Comparison of ENCODE assay signal across 25 mouse cellular contexts in genomic region chr13:12309446-12309845, GRCm38 (mm10). TPM values are rescaled to one million over a fixed set of nuclear protein-coding genes. Genes with fewer than 3 reads are reported as not detected.
DNase-seq lines count a peak whose midpoint lies in the region; ATAC-seq and TF ChIP-seq lines count a peak whose summit lies in the region.
"Had no signal": no experiment of that assay in that cellular context is flagged by ENCODE, and none has a peak within 500 bp of the region (broad histone marks: within the 10 kb centered on the region; RNA-seq: fewer than 3 reads in every experiment).

No protein-coding gene starts in this region.

- no peak overlapping the region; the same call in 1 of the 2 replicates for H3K9ac ChIP-seq in heart, embryonic 16.5 days (ENCODE audit: low read length)
- H3K9ac ChIP-seq in stomach, postnatal 0 days (ENCODE audit: low read length), result no peak overlapping the region
- H3K9ac ChIP-seq: embryonic facial prominence, embryonic 13.5 days; forebrain, embryonic 15.5 days; hindbrain, embryonic 14.5 days; midbrain, embryonic 12.5 days; neural tube, embryonic 15.5 days had no signal

- WGBS in heart, embryonic 10.5 days, result 84% methylated on average over 3 of the region's 3 CpGs
- 59% methylated on average over 3 of the region's 3 CpGs for WGBS in heart, embryonic 16.5 days
- 65% methylated on average over 3 of the region's 3 CpGs for WGBS in stomach, postnatal 0 days

- no peak overlapping the region for H3K4me3 ChIP-seq in heart, embryonic 10.5 days
- H3K4me3 ChIP-seq in heart, embryonic 16.5 days (ENCODE audit: low read length), result no peak overlapping the region
- H3K4me3 ChIP-seq in stomach, postnatal 0 days (ENCODE audit: low read depth, low read length), result no peak overlapping the region
- H3K4me3 ChIP-seq: embryonic facial prominence, embryonic 13.5 days; forebrain, embryonic 15.5 days; heart, adult 2 months; midbrain, embryonic 12.5 days; neural tube, embryonic 15.5 days had no signal

- no peaks in the 10 kb centered on the region for H3K9me3 ChIP-seq in heart, embryonic 10.5 days
- H3K9me3 ChIP-seq in heart, embryonic 16.5 days (replicated peaks; ENCODE audit: control insufficient read depth, low read length), result no peaks in the 10 kb centered on the region
- H3K9me3 ChIP-seq in stomach, postnatal 0 days (ENCODE audit: control insufficient read depth, low read length), result no peaks in the 10 kb centered on the region
- H3K9me3 ChIP-seq: embryonic facial prominence, embryonic 13.5 days; forebrain, embryonic 15.5 days; midbrain, embryonic 12.5 days; neural tube, embryonic 15.5 days had no signal

- H3K36me3 ChIP-seq in heart, embryonic 10.5 days, result peaks cover 64% of the 10 kb centered on the region
- H3K36me3 ChIP-seq in heart, embryonic 16.5 days (ENCODE audit: control insufficient read depth, insufficient read depth), result peaks cover 31% of the 10 kb centered on the region
- H3K36me3 ChIP-seq in stomach, postnatal 0 days (ENCODE audit: control insufficient read depth, insufficient read depth, low read length), result no peaks in the 10 kb centered on the region
- H3K36me3 ChIP-seq: embryonic facial prominence, embryonic 13.5 days; forebrain, embryonic 15.5 days; midbrain, embryonic 12.5 days; neural tube, embryonic 15.5 days had no signal

- no peak for DNase-seq in heart, embryonic 10.5 days (ENCODE audit: low spot score)
- no peak for DNase-seq in heart, adult 11 months
- no peak for DNase-seq in heart, postnatal 36 days
- peak; percentile 36 for DNase-seq in urinary bladder, postnatal 14 days (ENCODE audit: low spot score)
- no peak for DNase-seq in urinary bladder, postnatal 10 days (ENCODE audit: low spot score)
- DNase-seq in stomach, postnatal 0 days (ENCODE audit: low spot score), result peak; percentile 49
- DNase-seq in frontal cortex, postnatal 10 days (ENCODE audit: low spot score in 2 of 2), result no peak
- DNase-seq: adrenal gland, postnatal 10 days; cerebellum, adult 18-20 months; cerebellum, postnatal 14 days; gastrocnemius, postnatal 10 days; heart, adult 2 months; kidney, adult 9 months; kidney, postnatal 14 days; lung, postnatal 10 days; right cerebral cortex, adult 18-20 months; right cerebral cortex, postnatal 4 days; thymus, postnatal 14 days had no signal

- no peak for ATAC-seq in heart, embryonic 16.5 days (replicated peaks; ENCODE audit: extremely low read depth, insufficient read depth, low FRiP score)
- ATAC-seq in stomach, postnatal 0 days (ENCODE audit: low FRiP score, low TSS enrichment), result peak; percentile 77
- ATAC-seq: activated CD4-positive, CD25-positive, alpha-beta regulatory T cell, adult 4 months; forebrain, embryonic 15.5 days had no signal

- H3K4me1 ChIP-seq in heart, embryonic 10.5 days, result peaks cover 48% of the 10 kb centered on the region
- peaks cover 41% of the 10 kb centered on the region for H3K4me1 ChIP-seq in heart, embryonic 16.5 days (ENCODE audit: control insufficient read depth, insufficient read depth, low read length)
- no peaks in the 10 kb centered on the region for H3K4me1 ChIP-seq in stomach, postnatal 0 days (replicated peaks; ENCODE audit: control insufficient read depth, insufficient read depth)
- H3K4me1 ChIP-seq: embryonic facial prominence, embryonic 13.5 days; midbrain, embryonic 12.5 days; neural tube, embryonic 15.5 days had no signal

- intact Hi-C loops in heart, postnatal 36 days (cut with DNase I), result no loop called here

- TF ChIP-seq CTCF in stomach, postnatal 0 days (IDR thresholded peaks at IDR 0.05; ENCODE audit: low read depth), result no peak

- H3K4me2 ChIP-seq in heart, embryonic 16.5 days (ENCODE audit: low read depth, low read length), result no peak overlapping the region
- no peak overlapping the region for H3K4me2 ChIP-seq in stomach, postnatal 0 days (replicated peaks; ENCODE audit: low read depth)
- H3K4me2 ChIP-seq: embryonic facial prominence, embryonic 13.5 days; forebrain, embryonic 15.5 days; hindbrain, embryonic 14.5 days; midbrain, embryonic 12.5 days; neural tube, embryonic 15.5 days had no signal

- TF ChIP-seq EP300 in stomach, postnatal 0 days (optimal IDR thresholded peaks at IDR 0.05), result no peak

- no peaks in the 10 kb centered on the region for H3K27me3 ChIP-seq in heart, embryonic 10.5 days (ENCODE audit: insufficient read depth, poor library complexity, severe bottlenecking)
- no peaks in the 10 kb centered on the region for H3K27me3 ChIP-seq in heart, embryonic 16.5 days (ENCODE audit: control insufficient read depth, insufficient read depth, low read length)
- H3K27me3 ChIP-seq in stomach, postnatal 0 days (ENCODE audit: control insufficient read depth, insufficient read depth, low read length), result no peaks in the 10 kb centered on the region
- H3K27me3 ChIP-seq: embryonic facial prominence, embryonic 13.5 days; forebrain, embryonic 15.5 days; midbrain, embryonic 12.5 days; neural tube, embryonic 15.5 days had no signal

- peak overlapping the region; percentile 62; the same call in 1 of the 2 replicates for H3K27ac ChIP-seq in heart, embryonic 10.5 days
- H3K27ac ChIP-seq in heart, embryonic 16.5 days (ENCODE audit: low read length), result peak overlapping the region; percentile 52
- H3K27ac ChIP-seq in stomach, postnatal 0 days (replicated peaks), result peak overlapping the region; percentile 72
- H3K27ac ChIP-seq: embryonic facial prominence, embryonic 13.5 days; forebrain, embryonic 15.5 days; heart, adult 2 months; hindbrain, embryonic 14.5 days; midbrain, embryonic 12.5 days; neural tube, embryonic 15.5 days had no signal

RNA-seq across cellular contexts. Expression of gene Actn2, which starts 31.1 kb away (rescaled TPM):
- polyA plus RNA-seq in heart, embryonic 10.5 days (2016; fragmentation: Nextera tagmentation; extraction: Ambion mirVana), result 647 and 1,387 TPM in 2 replicates
- polyA plus RNA-seq in heart, embryonic 16.5 days (2015; fragmentation: Nextera tagmentation; extraction: Ambion mirVana), result 1,874 and 1,903 TPM in 2 replicates
- 1,000 to 10,000 TPM; 1,744 to 1,878 TPM for total RNA-seq in heart, postnatal 36 days (2021)
- polyA plus RNA-seq in stomach, postnatal 0 days (2015; fragmentation: Nextera tagmentation; extraction: Ambion mirVana), result 2.3 and 2.8 TPM in 2 replicates

RNA-seq across cellular contexts. Expression of gene Mtr, which starts 51.5 kb away (rescaled TPM):
- 16.5 and 20.9 TPM in 2 replicates for polyA plus RNA-seq in heart, embryonic 10.5 days (2016; fragmentation: Nextera tagmentation; extraction: Ambion mirVana)
- 11.4 and 11.9 TPM in 2 replicates for polyA plus RNA-seq in heart, embryonic 16.5 days (2015; fragmentation: Nextera tagmentation; extraction: Ambion mirVana)
- total RNA-seq in heart, postnatal 36 days (2021), result 100 to 1,000 TPM in 1 of 2 experiments, 10 to 100 TPM in 1; 59.9 to 102 TPM
- 2.2 and 2.9 TPM in 2 replicates for polyA plus RNA-seq in stomach, postnatal 0 days (2015; fragmentation: Nextera tagmentation; extraction: Ambion mirVana)

Comparison
In these comparisons a context has a peak if more than half of its experiments do, and no peak if none do; other contexts are left out.
1. DNase-seq: peak in urinary bladder, postnatal 14 days (single experiment) and stomach, postnatal 0 days (single experiment); none in heart, embryonic 10.5 days (single experiment), heart, adult 11 months (single experiment), heart, postnatal 36 days (0 of 2), urinary bladder, postnatal 10 days (single experiment) and frontal cortex, postnatal 10 days (0 of 2).
2. RNA of gene Actn2, which starts 31.1 kb away (polyA plus RNA-seq): 1,874 to 1,903 TPM in heart, embryonic 16.5 days and 647 to 1,387 TPM in heart, embryonic 10.5 days; 2.3 to 2.8 TPM in stomach, postnatal 0 days; every median in the first group is over 100 times any median in the second.
3. Peak in every context shown above with its lines, with median percentiles within 50 percentile points of each other: H3K27ac ChIP-seq.